Mouse (Mus musculus) kidney, adult 2 months (tissue): ENCODE results near the gene Prim2. TPM values are rescaled to one million over a fixed set of nuclear protein-coding genes. Genes with fewer than 3 reads are reported as not detected.

Experiments
- DNase-seq: peaks from one replicate; pipeline ENCODE4 v3.0.0; 2021
- H3K27ac ChIP-seq: fragments of 200-500 bp; 2 replicates; pipeline ENCODE4 v1.5.1; 2012; ENCODE audit warnings: low read depth, low read length, control low read depth, inconsistent platforms; ENCODE audit not compliant: insufficient read depth
- H3K27me3 ChIP-seq: fragments of 200-500 bp; replicated peaks from 2 replicates; pipeline ENCODE4 v1.6.1; 2012; ENCODE audit warnings: mild to moderate bottlenecking, moderate library complexity, low read length, inconsistent platforms; ENCODE audit not compliant: control insufficient read depth, insufficient read depth
- H3K36me3 ChIP-seq: fragments of 200-500 bp; 2 replicates; pipeline ENCODE4 v1.6.1; 2012; ENCODE audit warnings: mild to moderate bottlenecking, moderate library complexity, low read length, inconsistent platforms; ENCODE audit not compliant: control insufficient read depth, insufficient read depth
- H3K4me1 ChIP-seq: fragments of 200-500 bp; 2 replicates; pipeline ENCODE4 v1.6.1; 2011; ENCODE audit warnings: low read length; ENCODE audit not compliant: control insufficient read depth, insufficient read depth
- H3K4me3 ChIP-seq: fragments of 200-500 bp; 2 replicates; pipeline ENCODE4 v1.5.1; 2011; ENCODE audit warnings: mild to moderate bottlenecking, low read depth, low read length, control low read depth; ENCODE audit not compliant: insufficient read depth
- CTCF ChIP-seq: fragments of 200-500 bp; conservative IDR thresholded peaks from 2 replicates; pipeline ENCODE4 v1.5.1; 2011; ENCODE audit warnings: low read depth, mild to moderate bottlenecking, control low read depth, low read length, moderate library complexity, mixed read lengths; ENCODE audit not compliant: insufficient read depth, insufficient read length
- POLR2A ChIP-seq: fragments of 200-500 bp; IDR thresholded peaks from one replicate; pipeline ENCODE4 v1.6.1; 2011; ENCODE audit warnings: low read depth, low read length, control low read depth
- WGBS: fragments of 180-500 bp; shearing (Covaris S2); methylation state at CpG from one replicate; pipeline ENCODE4 v1.1.7; 2018; 5-methylcytosine and 5-hydroxymethylcytosine counted together
- polyA plus RNA-seq: library from polyadenylated mRNA; depleted of rRNA; stranded (reverse); fragments of >200 nt; gene quantifications from 2 replicates; pipeline ENCODE4 v1.2.3, GENCODE M21; 2012

The Prim2 gene
- polyA plus RNA-seq, 1 experiment, result 2.9 TPM

GRCm38 (mm10) chr1:33594966-33595365 lies 74.6 kb downstream of the Prim2 start:
- TF ChIP-seq CTCF, result no peak
- no peak for TF ChIP-seq POLR2A

GRCm38 (mm10) chr1:33593718-33594388 lies 75.7 kb downstream of the Prim2 start:
- 97% methylated on average over 4 of the region's 4 CpGs for WGBS
- no peaks in the 10 kb centered on the region for H3K36me3 ChIP-seq
- H3K4me3 ChIP-seq, result no peak overlapping the region
- H3K27me3 ChIP-seq, result no peaks in the 10 kb centered on the region; the same call in 1 of the 2 replicates
- no peak overlapping the region for H3K27ac ChIP-seq
- TF ChIP-seq POLR2A, result no peak
- no peak for TF ChIP-seq CTCF
- DNase-seq, result no peak
- H3K4me1 ChIP-seq, result no peaks in the 10 kb centered on the region

More at GRCm38 (mm10) chr1:33594966-33595365, 74.6 kb downstream of the Prim2 start:
- H3K27ac ChIP-seq, result no peak overlapping the region
- no peak for DNase-seq
- H3K4me1 ChIP-seq, result no peaks in the 10 kb centered on the region
- 93% methylated on average over 2 of the region's 2 CpGs for WGBS
- H3K36me3 ChIP-seq, result no peaks in the 10 kb centered on the region
- no peak overlapping the region for H3K4me3 ChIP-seq
- H3K27me3 ChIP-seq, result no peaks in the 10 kb centered on the region; the same call in 1 of the 2 replicates

- TF ChIP-seq CTCF (no peak), POLR2A (no peak)
- no peak overlapping the region for H3K4me3 ChIP-seq
- no peaks in the 10 kb centered on the region for H3K4me1 ChIP-seq
- DNase-seq, result no peak
- H3K27ac ChIP-seq, result no peak overlapping the region
- no peaks in the 10 kb centered on the region for H3K27me3 ChIP-seq
- WGBS, result 90% methylated on average over 7 of the region's 7 CpGs
- H3K36me3 ChIP-seq, result no peaks in the 10 kb centered on the region
These were observed 77.5 kb downstream of the Prim2 start for GRCm38 (mm10) chr1:33591997-33592608.

GRCm38 (mm10) chr1:33590556-33591411 lies 78.8 kb downstream of the Prim2 start:
- TF ChIP-seq CTCF, result no peak
- TF ChIP-seq POLR2A, result no peak
- WGBS, result 69% methylated on average over 8 of the region's 8 CpGs
- DNase-seq, result no peak
- Histone ChIP-seq H3K27ac (no peak overlapping the region), H3K36me3 (no peaks in the 10 kb centered on the region), H3K4me3 (no peak overlapping the region), H3K27me3 (no peaks in the 10 kb centered on the region), H3K4me1 (no peaks in the 10 kb centered on the region)

GRCm38 (mm10) chr1:33589531-33589930 lies 80.1 kb downstream of the Prim2 start:
- H3K4me1 ChIP-seq, result no peaks in the 10 kb centered on the region
- DNase-seq, result no peak
- H3K27me3 ChIP-seq, result no peaks in the 10 kb centered on the region
- H3K36me3 ChIP-seq, result no peaks in the 10 kb centered on the region
- H3K27ac ChIP-seq, result no peak overlapping the region
- TF ChIP-seq CTCF, result no peak
- WGBS, result 40% methylated on average over 2 of the region's 2 CpGs
- no peak overlapping the region for H3K4me3 ChIP-seq

- 44% methylated on average over 6 of the region's 6 CpGs for WGBS
- Histone ChIP-seq H3K36me3 (no peaks in the 10 kb centered on the region), H3K27me3 (no peaks in the 10 kb centered on the region), H3K4me3 (no peak overlapping the region), H3K4me1 (no peaks in the 10 kb centered on the region), H3K27ac (no peak overlapping the region)
- no peak for DNase-seq
- TF ChIP-seq CTCF, result no peak
- TF ChIP-seq POLR2A, result no peak
These were observed 81.0 kb downstream of the Prim2 start for GRCm38 (mm10) chr1:33588557-33588956.

GRCm38 (mm10) chr1:33584590-33584978 lies 85.0 kb downstream of the Prim2 start:
- TF ChIP-seq CTCF, result no peak
- no peak for TF ChIP-seq POLR2A
- Histone ChIP-seq H3K27ac (no peak overlapping the region), H3K4me3 (no peak overlapping the region), H3K4me1 (no peaks in the 10 kb centered on the region), H3K36me3 (no peaks in the 10 kb centered on the region), H3K27me3 (no peaks in the 10 kb centered on the region)
- no peak for DNase-seq
